13 mouse cellular contexts compared by ENCODE assay signal in genomic region chr17:35550143-35550494, GRCm38 (mm10). TPM values are rescaled to one million over a fixed set of nuclear protein-coding genes. Genes with fewer than 3 reads are reported as not detected.
DNase-seq lines count a peak whose midpoint lies in the region; ATAC-seq and TF ChIP-seq lines count a peak whose summit lies in the region.
"Had no signal": no experiment of that assay in that cellular context is flagged by ENCODE, and none has a peak within 500 bp of the region (broad histone marks: within the 10 kb centered on the region; RNA-seq: fewer than 3 reads in every experiment).

No protein-coding gene starts in this region.

- peak overlapping the region; percentile 99 for H3K27ac ChIP-seq in heart, embryonic 12.5 days (ENCODE audit: poor library complexity, severe bottlenecking)
- peak overlapping the region; percentile 85 for H3K27ac ChIP-seq in left cerebral cortex, adult 2 months
- H3K27ac ChIP-seq in intestine, postnatal 0 days (ENCODE audit: low read depth, low read length) = peak overlapping the region; percentile 30; the same call in 1 of the 2 replicates
- H3K27ac ChIP-seq: neural tube, embryonic 12.5 days had no signal

- no peaks in the 10 kb centered on the region for H3K36me3 ChIP-seq in heart, embryonic 12.5 days
- no peaks in the 10 kb centered on the region for H3K36me3 ChIP-seq in intestine, postnatal 0 days (ENCODE audit: control insufficient read depth, insufficient read depth)
- H3K36me3 ChIP-seq: neural tube, embryonic 12.5 days had no signal

- DNase-seq in heart, adult 9 months (ENCODE audit: low spot score in 2 of 2) = no peak
- no peak for DNase-seq in left cerebral cortex, adult 2 months (ENCODE audit: extremely low spot score in 1 of 2, low spot score in 2 of 2)
- DNase-seq in left cerebral cortex, adult 18-20 months (ENCODE audit: low spot score in 2 of 2) = no peak
- peak; percentile 44 for DNase-seq in ES-CJ7 (ENCODE audit: low read depth, low spot score)
- no peak for DNase-seq in urinary bladder, postnatal 10 days (ENCODE audit: low spot score)
- DNase-seq in adrenal gland, adult (ENCODE audit: inconsistent age in 2 of 2, low spot score in 1 of 2) = no peak
- DNase-seq: thymus, postnatal 14 days had no signal

- no peak for ATAC-seq in heart, embryonic 12.5 days (ENCODE audit: insufficient number of reproducible peaks, low FRiP score)
- no peak for ATAC-seq in intestine, postnatal 0 days

- peak overlapping the region; percentile 17; the same call in 1 of the 2 replicates for H3K4me3 ChIP-seq in heart, embryonic 12.5 days
- H3K4me3 ChIP-seq in left cerebral cortex, adult 2 months = no peak overlapping the region
- H3K4me3 ChIP-seq in intestine, postnatal 0 days (ENCODE audit: low read depth, low read length) = no peak overlapping the region
- H3K4me3 ChIP-seq: neural tube, embryonic 12.5 days had no signal

- WGBS in heart, embryonic 12.5 days = 96% methylated on average over 4 of the region's 4 CpGs
- 96% methylated on average over 4 of the region's 4 CpGs for WGBS in intestine, postnatal 0 days

- peak; percentile 20 for TF ChIP-seq CTCF in left cerebral cortex, adult 2 months (IDR thresholded peaks at IDR 0.05)
- peak; percentile 29; the same call in 1 of the 2 replicates for TF ChIP-seq CTCF in intestine, postnatal 0 days (IDR thresholded peaks at IDR 0.05; ENCODE audit: low read depth)

- H3K9me3 ChIP-seq in heart, embryonic 12.5 days (replicated peaks) = no peaks in the 10 kb centered on the region
- H3K9me3 ChIP-seq in intestine, postnatal 0 days (ENCODE audit: control insufficient read depth) = no peaks in the 10 kb centered on the region
- H3K9me3 ChIP-seq: neural tube, embryonic 12.5 days had no signal

- H3K4me1 ChIP-seq in heart, embryonic 12.5 days (replicated peaks) = peaks cover 45% of the 10 kb centered on the region
- H3K4me1 ChIP-seq in intestine, postnatal 0 days (replicated peaks; ENCODE audit: control insufficient read depth, insufficient read depth, low read length) = no peaks in the 10 kb centered on the region

- H3K4me2 ChIP-seq in heart, embryonic 12.5 days = peak overlapping the region; percentile 62
- H3K4me2 ChIP-seq in intestine, postnatal 0 days (replicated peaks; ENCODE audit: low read depth) = no peak overlapping the region

- no peaks in the 10 kb centered on the region for H3K27me3 ChIP-seq in heart, embryonic 12.5 days (replicated peaks)
- no peaks in the 10 kb centered on the region for H3K27me3 ChIP-seq in intestine, postnatal 0 days (replicated peaks; ENCODE audit: control insufficient read depth, insufficient read depth, low read length)
- H3K27me3 ChIP-seq: neural tube, embryonic 12.5 days had no signal

- intact Hi-C loops in left cerebral cortex, adult 2 months (cut with DNase I) = no loop called here

- peak overlapping the region; percentile 42; the same call in 1 of the 2 replicates for H3K9ac ChIP-seq in heart, embryonic 12.5 days
- no peak overlapping the region for H3K9ac ChIP-seq in intestine, postnatal 0 days (ENCODE audit: low read depth, low read length)
- H3K9ac ChIP-seq: neural tube, embryonic 12.5 days had no signal

RNA-seq across cellular contexts. Expression of gene Cdsn, which starts 1.8 kb away (rescaled TPM):
- polyA plus RNA-seq in heart, embryonic 12.5 days (2016; fragmentation: Nextera tagmentation; extraction: Ambion mirVana) = 0.46 and 0.72 TPM in 2 replicates
- 1 to 10 TPM in 1 of 2 experiments, under 1 TPM in 1; 0.87 to 1.5 TPM for total RNA-seq in left cerebral cortex, adult 2 months (2021)
- 1 to 10 TPM in 1 of 2 experiments, under 1 TPM in 1; 1.00 to 1.7 TPM for total RNA-seq in left cerebral cortex, adult 18-20 months (2021)
- 0.22 and 0.40 TPM in 2 replicates for polyA plus RNA-seq in intestine, postnatal 0 days (2015; fragmentation: Nextera tagmentation; extraction: Ambion mirVana)
- polyA plus RNA-seq: neural tube, embryonic 12.5 days had no signal

RNA-seq across cellular contexts. Expression of gene Psors1c2, which starts 17.1 kb away (rescaled TPM):
- polyA plus RNA-seq in heart, embryonic 12.5 days (2016; fragmentation: Nextera tagmentation; extraction: Ambion mirVana) = 0.39 and 0.49 TPM in 2 replicates
- 1 to 10 TPM; 1.3 TPM for total RNA-seq in left cerebral cortex, adult 2 months (2021)
- total RNA-seq in left cerebral cortex, adult 18-20 months (2021) = under 1 TPM; 0.44 to 0.84 TPM
- polyA plus RNA-seq in intestine, postnatal 0 days (2015; fragmentation: Nextera tagmentation; extraction: Ambion mirVana) = not detected in 2 replicates
- total RNA-seq: adrenal gland, adult 2 months; CH12.LX had no signal
- polyA plus RNA-seq: adrenal gland, adult 2 months had no signal

RNA-seq across cellular contexts. Expression of gene 2300002M23Rik, which starts 17.1 kb away (rescaled TPM):
- not detected in 2 replicates for polyA plus RNA-seq in heart, embryonic 12.5 days (2016; fragmentation: Nextera tagmentation; extraction: Ambion mirVana)
- not detected for total RNA-seq in left cerebral cortex, adult 2 months (2021)
- not detected for total RNA-seq in left cerebral cortex, adult 18-20 months (2021)
- polyA plus RNA-seq in intestine, postnatal 0 days (2015; fragmentation: Nextera tagmentation; extraction: Ambion mirVana) = not detected in 2 replicates
- total RNA-seq: adrenal gland, adult 2 months; CH12.LX; left cerebral cortex, postnatal 25 days had no signal
- polyA plus RNA-seq: adrenal gland, adult 2 months; neural tube, embryonic 12.5 days had no signal

RNA-seq across cellular contexts. Expression of gene Cchcr1, which starts 33.2 kb away (rescaled TPM):
- 15.9 and 17.7 TPM in 2 replicates for polyA plus RNA-seq in heart, embryonic 12.5 days (2016; fragmentation: Nextera tagmentation; extraction: Ambion mirVana)
- total RNA-seq in left cerebral cortex, adult 2 months (2021) = 10 to 100 TPM; 14.5 to 17.1 TPM
- total RNA-seq in left cerebral cortex, adult 18-20 months (2021) = 10 to 100 TPM; 14.2 to 16.2 TPM
- 4.8 and 5.0 TPM in 2 replicates for polyA plus RNA-seq in intestine, postnatal 0 days (2015; fragmentation: Nextera tagmentation; extraction: Ambion mirVana)

RNA-seq across cellular contexts. Expression of gene Tcf19, which starts 33.5 kb away (rescaled TPM):
- polyA plus RNA-seq in heart, embryonic 12.5 days (2016; fragmentation: Nextera tagmentation; extraction: Ambion mirVana) = 49.6 and 49.8 TPM in 2 replicates
- total RNA-seq in left cerebral cortex, adult 2 months (2021) = 10 to 100 TPM; 10.7 to 11.4 TPM
- 10 to 100 TPM; 10.1 to 13.7 TPM for total RNA-seq in left cerebral cortex, adult 18-20 months (2021)
- 23.0 and 24.2 TPM in 2 replicates for polyA plus RNA-seq in intestine, postnatal 0 days (2015; fragmentation: Nextera tagmentation; extraction: Ambion mirVana)

Comparison
In these comparisons a context has a peak if more than half of its experiments do, and no peak if none do; other contexts are left out.
1. H3K27ac ChIP-seq: peak in every context shown above with its lines; median percentile 99 in heart, embryonic 12.5 days; 85 in left cerebral cortex, adult 2 months; 30 in intestine, postnatal 0 days.